Mouse (Mus musculus) testis, adult 2 months (tissue): ENCODE results near the gene Commd1.

Experiments used
- CTCF ChIP-seq: fragments of 200-500 bp; IDR thresholded peaks from 2 replicates; pipeline ENCODE4 v1.5.1; 2012; ENCODE audit warnings: low read depth, mild to moderate bottlenecking, inconsistent platforms, low read length, moderate library complexity; ENCODE audit not compliant: control insufficient read depth, insufficient read depth, insufficient replicate concordance
- POLR2A ChIP-seq: fragments of 200-500 bp; IDR thresholded peaks from 2 replicates; pipeline ENCODE4 v1.6.1; 2012; ENCODE audit warnings: low read depth, mild to moderate bottlenecking, inconsistent platforms, low read length, moderate library complexity; ENCODE audit not compliant: control insufficient read depth

- TF ChIP-seq CTCF (no peak), POLR2A (no peak)
Observed at GRCm38 (mm10) chr11:22856371-22856965, 125.7 kb downstream of the Commd1 start.
